Mouse (Mus musculus) CH12F3 (cell line): ENCODE data around the gene Slx4ip.

Experiments
- in situ Hi-C: fragments of 300-500 bp; cut with MboI; formaldehyde crosslinking; loops from 2 replicates; pipeline ENCODE4 v1.14.3; 2020; ENCODE audit warnings: low sequenced_read_pairs

Gene Slx4ip

DNA sequence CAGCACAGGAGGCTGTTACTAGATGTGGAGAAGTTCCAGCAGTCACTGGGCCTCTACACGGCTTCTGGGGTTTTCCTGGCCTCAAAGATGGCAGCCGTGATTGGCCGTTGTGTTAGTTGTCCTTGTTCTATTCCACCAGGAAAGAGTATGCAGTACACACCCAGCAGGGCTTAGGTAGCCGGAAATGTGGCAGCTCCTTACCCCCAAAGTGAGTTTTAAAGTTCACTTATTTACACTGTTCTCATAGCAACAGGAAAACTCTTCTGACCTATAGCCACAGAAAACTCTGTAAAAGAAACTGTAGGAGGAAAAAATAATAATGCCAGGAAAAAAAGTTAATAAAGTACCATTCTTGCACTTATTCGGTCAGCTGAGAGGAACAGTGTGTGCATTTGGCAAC, 55.3 kb downstream of the Slx4ip start:
- in situ Hi-C loops, result no loop called here

- in situ Hi-C loops, result no loop called here
Observed at GRCm38 (mm10) chr2:136947500-136947899, 56.5 kb downstream of the Slx4ip start.

GRCm38 (mm10) chr2:136947937-136948336, 56.9 kb downstream of the Slx4ip start:
- in situ Hi-C loops, result no loop called here

GRCm38 (mm10) chr2:136952238-136952637, 61.2 kb downstream of the Slx4ip start:
- in situ Hi-C loops, result no loop called here

GRCm38 (mm10) chr2:136955726-136956571, 64.9 kb downstream of the Slx4ip start:
- in situ Hi-C loops, result no loop called here

DNA sequence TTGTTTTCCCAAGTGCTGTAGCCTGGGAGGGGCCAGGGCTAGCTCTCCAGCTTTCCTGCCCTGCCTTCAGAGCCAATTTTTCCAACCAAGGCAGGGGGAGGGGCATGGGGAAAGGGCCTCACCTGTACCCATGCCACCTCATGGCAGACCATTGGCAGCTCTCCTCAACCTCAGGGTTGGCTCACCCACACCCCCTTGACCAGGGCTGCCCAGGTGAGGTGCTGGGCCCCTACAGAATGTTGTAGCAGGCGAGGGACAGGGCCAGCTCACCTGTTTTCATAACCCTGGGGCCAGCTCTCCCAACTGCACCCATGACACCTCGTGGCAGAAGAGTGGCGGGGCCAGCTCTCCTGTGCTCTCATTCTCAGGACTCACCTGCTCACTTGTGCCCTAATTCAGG, 67.7 kb downstream of the Slx4ip start:
- in situ Hi-C loops, result no loop called here

DNA sequence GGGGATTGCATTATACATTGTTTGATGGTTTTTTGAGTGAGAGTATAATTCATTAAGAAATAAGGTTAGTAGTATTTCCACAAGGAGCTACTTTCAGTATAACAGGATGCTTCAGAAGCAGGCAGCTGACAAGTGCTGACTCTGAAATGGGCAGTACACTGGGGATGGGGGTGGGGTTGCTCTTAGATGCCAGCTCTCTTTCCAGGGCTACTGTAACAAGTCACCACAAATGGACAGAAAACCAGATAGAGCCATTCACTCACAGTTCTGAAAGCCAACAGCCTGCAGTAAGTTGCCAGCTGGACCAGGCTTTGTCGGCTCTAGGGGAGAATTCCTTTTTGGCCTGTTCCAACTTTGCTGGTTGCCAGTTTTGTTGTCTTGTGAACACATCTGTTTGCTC, 84.8 kb downstream of the Slx4ip start:
- in situ Hi-C loops, result no loop called here

- in situ Hi-C loops, result no loop called here
Observed at GRCm38 (mm10) chr2:136979056-136979772, 88.2 kb downstream of the Slx4ip start.

DNA sequence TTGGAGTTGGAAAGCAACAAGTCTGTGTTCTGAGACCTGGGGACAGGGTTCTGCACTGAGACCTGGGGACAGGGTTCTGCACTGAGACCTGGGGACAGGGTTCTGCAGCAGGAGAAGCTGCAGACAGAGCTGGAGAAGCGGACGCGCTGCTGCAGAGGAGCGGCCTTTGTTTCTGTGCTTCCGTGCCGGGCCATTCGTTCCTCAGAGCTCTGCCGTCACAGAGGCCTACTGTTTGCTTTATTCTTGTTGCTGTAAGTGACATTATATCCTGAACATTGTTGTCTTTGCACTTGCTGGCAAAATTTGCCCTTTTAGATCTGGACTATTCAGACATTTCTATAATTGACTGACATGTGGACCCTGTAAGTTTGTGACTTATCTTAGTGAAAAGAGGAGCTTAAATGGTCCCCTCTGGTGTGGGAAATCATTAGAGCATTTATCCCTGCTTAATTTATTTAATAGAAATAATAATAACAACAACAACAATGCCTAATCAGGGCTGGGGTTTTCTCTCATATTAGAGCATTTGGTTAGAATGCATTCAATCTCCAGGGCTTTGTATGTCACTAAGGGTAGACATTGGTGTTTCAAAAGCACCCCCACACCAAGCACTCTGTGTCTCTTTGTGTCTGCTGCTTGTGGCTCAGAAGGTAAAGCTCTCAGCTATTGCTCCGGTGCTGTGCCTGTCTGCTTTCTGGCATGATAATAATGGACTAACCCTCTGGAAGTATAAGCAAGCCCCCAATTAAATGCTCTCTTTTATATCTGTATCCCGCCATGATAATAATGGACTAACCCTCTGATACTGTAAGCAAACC, 90.3 kb downstream of the Slx4ip start:
- in situ Hi-C loops, result no loop called here

- in situ Hi-C loops, result no loop called here
Observed at GRCm38 (mm10) chr2:136983959-136984358, 92.9 kb downstream of the Slx4ip start.

DNA sequence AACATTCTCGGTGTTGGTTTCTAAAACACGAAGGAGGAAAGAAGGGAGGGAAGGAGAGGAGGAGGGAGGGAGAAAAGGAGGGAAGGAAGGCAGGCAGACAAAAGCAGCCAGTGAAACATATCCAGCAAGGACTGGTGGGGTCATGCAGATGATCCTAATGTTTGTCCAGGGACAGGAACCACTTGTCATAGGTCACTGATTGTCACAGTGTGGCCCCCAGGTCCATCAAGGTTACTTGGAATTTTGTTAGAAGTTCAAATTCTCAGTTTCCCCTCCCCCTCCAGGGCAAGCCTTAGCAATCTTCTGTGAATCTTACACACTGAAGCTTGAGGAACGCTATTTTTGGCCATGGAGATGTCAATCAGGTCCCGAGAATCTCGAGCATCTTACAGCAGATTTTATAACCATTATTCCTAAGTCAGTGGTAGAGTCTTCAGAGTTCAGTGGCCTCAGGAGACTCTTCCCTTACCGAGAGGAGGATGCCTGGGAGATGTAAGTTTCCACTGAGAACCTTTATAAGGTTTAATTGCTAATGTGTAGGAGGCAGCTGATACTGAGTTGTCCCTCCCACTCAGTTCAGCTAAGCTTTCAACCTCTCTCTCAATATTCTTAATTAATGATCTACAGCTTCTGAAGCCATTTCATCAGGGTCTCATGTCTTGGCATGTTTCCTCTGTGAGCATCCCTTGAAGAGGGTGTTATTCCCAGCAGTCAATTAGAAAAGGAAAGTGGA, 95.1 kb downstream of the Slx4ip start:
- in situ Hi-C loops, result no loop called here

GRCm38 (mm10) chr2:136993116-136993515, 102.1 kb downstream of the Slx4ip start:
- in situ Hi-C loops, result no loop called here

GRCm38 (mm10) chr2:136997104-136997503, 106.1 kb downstream of the Slx4ip start:
- in situ Hi-C loops, result no loop called here

DNA sequence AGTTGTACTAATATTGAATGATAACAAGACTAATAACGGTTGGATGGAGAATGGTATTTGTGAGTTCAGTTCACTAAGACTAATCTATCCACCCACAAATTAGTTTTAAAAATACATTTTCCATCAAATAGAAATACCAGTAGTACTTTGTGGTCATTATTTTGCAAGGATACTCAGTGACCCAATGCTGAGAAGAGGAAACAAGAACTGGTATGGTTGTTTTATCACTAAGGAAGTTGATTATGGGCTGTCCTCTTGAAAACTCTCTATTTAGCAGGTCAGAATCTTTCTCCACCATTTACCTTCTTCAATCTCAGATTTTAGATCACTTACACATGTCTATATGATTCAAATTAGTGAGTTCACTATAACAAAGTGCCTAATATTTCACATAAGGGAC, 111.0 kb downstream of the Slx4ip start:
- in situ Hi-C loops, result no loop called here

GRCm38 (mm10) chr2:137006656-137007055, 115.6 kb downstream of the Slx4ip start:
- in situ Hi-C loops, result no loop called here

- in situ Hi-C loops, result no loop called here
Observed at GRCm38 (mm10) chr2:137011980-137012379, 121.0 kb downstream of the Slx4ip start.

DNA sequence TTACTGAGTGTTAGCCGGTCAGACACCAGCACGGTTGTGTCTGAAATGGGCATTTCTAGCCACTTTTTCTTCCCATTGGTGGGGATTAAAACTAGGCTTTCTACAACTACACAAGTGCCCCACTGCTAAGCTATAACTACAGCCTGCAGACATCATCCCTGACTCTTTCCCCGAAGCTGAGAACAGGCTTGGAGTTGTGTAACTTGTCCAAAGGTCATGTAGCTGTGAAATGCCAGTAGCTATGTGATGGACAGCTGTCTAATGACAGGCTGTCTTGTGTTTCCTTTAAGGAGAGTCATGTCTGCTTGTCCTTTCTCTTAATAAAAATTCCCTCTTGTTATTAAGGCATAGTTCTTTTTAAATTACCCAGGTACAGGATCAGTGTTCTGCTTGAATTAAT, 122.1 kb downstream of the Slx4ip start:
- in situ Hi-C loops, result no loop called here

DNA sequence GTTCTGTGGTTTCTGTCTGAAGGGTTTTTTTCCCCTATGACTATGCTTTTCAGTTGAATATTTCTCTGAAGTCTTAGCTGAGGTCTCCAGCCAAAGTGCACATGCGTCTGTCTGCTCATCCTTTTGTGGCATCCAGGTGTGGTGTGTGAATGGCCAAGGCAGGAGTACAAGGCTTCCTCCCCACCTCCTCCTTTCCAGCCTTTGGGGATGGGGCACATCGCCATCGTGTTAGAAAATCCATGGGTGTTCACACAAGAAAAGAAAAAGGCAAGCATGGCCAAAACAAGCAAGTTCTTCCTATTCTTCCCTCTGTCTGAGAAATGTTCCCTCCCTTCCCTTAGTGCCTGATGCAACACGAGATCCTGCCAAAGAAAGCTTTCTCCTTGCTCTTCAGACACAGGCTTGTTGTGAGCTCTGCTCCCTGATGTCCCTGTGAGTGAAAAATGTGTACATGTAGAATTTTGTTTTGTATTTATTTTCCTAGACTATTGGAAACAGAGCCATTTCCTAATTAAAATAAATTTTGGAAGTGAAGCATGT, 122.9 kb downstream of the Slx4ip start:
- in situ Hi-C loops, result no loop called here

DNA sequence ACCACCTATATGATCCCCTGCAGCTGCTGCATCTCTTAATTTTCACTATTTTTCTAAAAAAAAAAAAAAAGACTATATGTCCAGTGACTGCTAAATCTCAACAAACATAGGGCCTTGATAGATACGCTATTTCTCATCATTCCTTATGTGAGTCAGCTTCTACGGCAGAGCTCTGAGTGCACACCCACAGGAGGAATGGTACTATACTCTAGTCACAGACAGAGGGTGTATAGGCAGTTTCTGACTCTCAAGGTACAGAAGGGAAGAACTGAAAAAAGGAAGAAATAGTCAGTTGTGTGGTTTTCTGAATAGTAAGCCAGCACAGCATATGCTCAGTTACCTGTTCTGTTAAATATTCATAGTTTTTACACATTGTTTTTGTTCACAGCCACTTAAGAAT, 123.4 kb downstream of the Slx4ip start:
- in situ Hi-C loops, result no loop called here

DNA sequence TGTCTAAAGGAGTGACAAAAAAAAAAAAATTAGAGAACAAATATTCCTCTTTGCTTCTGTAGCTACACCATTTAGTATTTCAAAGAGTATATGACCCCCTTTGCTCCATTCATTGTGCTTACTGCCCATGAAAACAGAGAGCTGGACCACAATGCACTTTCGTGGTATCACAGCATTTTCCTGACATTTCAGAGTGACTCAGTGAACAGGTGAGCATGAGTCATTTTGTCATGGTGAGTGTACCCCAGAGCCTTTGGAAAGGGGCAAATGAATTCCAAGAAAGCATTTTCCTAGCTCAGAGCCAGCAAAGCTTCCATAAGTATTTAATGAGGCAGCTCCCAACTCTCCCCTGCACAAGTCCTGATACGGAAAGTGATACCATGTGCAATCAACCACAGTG, 153.1 kb downstream of the Slx4ip start:
- in situ Hi-C loops, result no loop called here
